Mouse (Mus musculus) right cerebral cortex, postnatal 25 days (tissue): ENCODE data around the gene Nfatc3.
A peak's percentile ranks its signal among the peaks of the same experiment; 100 is the strongest.
"Not testable (repeated sequence)": the region's sequence is repeated elsewhere in the genome, so short reads cannot be mapped to it uniquely, and the experiment has no call there.

Experiments used
- DNase-seq: peaks from one replicate; pipeline ENCODE4 v3.0.0; 2022

Gene Nfatc3

DNA sequence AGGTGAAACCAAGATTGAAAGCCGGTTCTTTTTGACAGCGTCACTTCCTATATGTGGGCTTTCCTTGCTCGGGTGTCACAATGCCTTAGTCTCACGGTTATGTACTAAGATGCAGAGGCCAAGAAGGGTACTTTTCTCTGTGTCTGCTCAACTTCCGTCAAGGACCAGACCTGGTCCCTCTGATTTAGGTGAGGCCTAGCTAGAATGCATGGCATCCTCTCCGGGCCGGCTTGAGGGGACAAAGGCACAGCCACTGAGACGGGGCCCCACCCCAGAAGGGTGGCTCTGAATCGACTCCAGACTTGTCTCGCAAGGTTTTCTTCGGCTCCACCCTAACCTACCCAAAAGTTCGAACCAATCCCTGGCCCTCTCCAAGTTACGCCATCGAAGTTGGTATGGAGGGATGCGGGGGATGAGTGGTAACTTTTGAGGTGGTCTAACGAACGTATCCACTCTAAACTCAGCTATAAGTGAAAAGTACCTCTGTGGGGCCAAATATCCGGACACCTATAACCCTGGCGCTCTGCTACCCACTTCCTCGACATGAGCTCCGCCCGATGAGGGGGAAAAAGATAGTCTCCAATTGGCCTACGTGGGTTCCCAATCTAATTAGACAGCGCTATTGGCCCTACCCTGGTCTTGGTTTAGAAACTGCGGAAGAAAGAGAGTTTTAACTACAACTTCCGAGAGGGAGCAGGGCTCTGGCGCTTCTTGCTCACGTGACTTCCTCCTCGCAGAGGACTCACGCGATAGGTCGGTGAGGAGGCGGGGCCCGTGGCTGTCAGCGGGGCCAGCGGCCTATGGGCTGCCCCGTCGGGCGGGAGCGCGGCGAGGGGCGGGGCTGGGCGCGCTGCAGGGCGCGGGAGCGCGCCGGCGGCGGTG is at the start of gene Nfatc3:
Nfatc3 (plus strand) TSS at position 110 of the 882 bp plus-strand sequence.
- peak; percentile 95 for DNase-seq

DNA sequence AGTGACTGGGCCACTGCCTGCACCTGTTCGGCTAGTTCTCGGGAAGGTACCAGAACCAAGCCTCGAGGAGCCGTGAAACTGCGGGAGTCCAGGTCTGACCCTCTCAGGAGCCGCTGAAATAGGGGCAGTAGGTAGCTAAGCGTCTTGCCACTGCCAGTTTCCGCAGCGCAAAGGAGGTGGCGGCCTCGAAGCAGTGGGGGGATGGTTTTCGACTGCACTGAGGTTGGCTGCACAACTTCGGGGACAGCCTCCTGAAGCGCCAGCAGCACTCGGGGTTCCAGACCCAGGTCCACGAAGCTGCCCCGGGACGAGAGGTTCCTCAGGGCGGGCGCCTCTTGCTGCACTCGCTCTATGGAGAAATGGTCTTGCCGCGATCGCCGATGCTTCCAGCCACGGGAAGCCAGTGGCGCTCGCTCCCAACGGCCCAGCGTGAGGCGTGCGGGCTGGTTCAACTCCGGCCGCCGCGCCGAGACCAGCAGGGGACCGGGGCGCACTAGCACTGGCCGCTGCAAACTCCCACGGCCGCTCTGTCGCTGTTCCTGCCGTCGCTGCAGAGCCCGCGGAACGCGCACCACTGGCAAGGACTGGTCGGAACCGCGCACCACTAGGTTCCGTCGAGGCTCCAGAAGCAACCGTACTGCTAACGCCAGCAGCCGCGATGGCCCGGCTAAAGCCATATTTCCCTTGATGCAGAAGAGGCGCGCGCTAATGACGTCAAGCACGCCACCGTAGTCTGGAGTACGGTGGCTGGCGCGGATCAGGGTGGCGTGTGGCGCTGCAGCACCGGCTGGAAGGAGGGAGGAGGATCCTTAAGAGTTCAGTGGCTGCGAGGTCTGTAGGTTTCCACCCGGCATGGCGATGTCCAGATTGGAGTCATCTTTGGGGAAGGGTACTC is 47.6 kb upstream of the Nfatc3 start:
- DNase-seq, result peak; percentile 93

DNA sequence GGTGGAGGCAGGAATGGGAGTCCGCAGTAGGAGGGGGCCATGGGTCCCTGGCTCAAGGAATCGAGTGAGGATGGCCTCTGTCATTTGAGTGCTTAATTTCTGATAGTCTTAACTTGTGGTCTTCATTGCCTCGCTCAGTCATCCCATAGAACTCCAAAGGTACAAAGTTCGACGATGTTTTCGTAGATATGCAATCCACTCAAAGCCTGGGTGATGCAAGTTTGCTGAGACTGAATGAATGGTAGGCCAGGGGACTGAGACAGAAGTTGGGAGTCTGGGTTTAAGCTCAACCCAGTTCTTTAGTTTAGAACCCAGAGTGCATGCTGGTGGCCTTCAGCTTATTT is 47.0 kb upstream of the Nfatc3 start, which contains the start of gene Ddx28:
Ddx28 (minus strand) TSS at position 240 of the 344 bp plus-strand sequence.
- no peak for DNase-seq

DNA sequence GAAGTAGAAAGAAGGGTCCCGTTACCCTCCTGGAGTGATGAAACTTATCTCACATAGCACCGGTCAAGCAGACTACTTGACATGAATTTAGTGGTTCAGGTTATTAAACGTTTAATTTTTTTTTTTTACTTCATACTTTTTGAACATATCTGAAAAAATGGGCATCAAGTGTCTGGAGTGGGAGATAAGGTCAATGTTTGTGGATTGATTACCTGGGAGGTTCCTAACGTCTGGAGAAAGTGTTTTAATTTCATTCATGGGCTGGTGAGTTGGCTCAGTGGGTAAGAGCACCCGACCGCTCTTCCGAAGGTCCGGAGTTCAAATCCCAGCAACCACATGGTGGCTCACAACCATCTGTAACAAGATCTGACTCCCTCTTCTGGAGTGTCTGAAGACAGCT is 46.4 kb upstream of the Nfatc3 start:
- not testable (repeated sequence) for DNase-seq

DNA sequence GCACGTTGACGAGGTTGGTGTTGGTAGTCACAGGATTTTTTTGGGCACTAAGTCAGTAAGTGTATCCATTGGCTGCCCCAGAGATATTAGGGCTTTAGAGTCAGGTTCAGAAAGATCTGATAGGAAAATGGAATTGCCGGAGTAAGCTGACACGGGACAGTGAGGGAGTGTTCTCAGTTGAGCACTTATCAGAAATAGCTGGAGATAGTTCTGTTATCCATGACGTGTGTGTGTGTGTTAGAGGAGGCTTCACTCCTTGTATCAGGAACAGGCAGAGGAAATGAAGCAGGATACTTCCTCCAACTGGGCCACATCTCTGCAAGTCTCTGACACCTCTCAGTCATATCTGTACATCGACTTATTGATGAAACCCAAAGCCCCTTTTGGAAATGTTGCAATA is 42.4 kb upstream of the Nfatc3 start:
- DNase-seq, result no peak

DNA sequence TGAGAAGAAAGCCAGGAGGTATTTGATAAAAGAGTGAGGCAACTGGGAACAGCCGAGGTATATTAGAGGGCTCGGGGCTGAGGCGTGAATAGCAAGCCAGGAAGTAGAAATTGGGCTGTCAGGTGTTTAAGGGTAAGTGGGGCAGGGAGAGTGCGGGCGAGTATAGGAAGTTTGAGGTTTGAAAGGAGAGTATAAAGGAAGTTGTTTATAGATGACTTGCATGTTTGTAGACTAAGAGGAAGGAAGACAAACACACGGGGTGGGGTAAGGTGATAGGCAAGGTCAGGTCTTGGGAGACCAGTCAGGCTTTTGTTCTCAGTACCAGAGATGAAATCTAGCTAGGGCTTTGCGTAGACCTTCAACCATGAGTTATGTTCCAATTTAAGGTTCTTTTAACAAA is 41.5 kb upstream of the Nfatc3 start:
- no peak for DNase-seq

DNA sequence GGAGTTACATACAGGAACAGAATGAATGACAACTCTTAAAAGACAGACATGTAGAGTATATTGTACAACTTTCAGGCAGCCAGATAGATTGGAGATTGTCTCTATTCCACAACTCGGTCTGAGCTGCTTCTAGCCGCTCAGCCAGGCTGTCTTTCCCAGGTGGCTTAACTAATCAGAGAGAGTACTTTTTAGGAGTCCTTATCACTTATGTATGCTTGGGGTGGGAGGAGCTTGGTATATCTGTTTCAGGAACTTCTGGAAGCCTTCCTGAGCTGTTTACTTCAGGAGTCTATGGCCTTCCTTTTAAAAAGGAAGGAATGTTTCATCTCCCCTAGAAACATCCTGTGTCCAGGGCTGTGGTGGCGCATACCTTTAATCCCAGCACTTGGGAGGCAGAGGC is 40.6 kb upstream of the Nfatc3 start:
- no peak for DNase-seq

DNA sequence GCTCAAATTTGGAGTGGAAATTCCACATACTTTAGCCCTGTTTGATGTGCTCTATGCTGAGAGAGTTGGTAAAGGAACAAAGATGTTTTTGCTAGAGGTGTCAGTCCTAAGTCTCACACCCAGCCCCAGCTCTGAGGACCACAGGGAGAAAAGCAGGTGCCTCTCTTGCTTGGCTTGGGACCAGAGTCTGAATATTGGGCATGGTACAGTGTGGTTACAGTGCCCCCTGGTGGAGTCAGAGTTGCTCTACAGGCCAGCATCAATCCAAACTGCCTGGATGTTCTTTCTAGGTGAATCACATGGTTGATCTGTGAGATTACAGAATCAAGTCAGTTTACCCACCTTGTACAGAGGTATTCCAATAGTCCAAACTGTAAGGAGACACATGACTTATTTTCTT is 36.2 kb upstream of the Nfatc3 start:
- peak; percentile 63 for DNase-seq

DNA sequence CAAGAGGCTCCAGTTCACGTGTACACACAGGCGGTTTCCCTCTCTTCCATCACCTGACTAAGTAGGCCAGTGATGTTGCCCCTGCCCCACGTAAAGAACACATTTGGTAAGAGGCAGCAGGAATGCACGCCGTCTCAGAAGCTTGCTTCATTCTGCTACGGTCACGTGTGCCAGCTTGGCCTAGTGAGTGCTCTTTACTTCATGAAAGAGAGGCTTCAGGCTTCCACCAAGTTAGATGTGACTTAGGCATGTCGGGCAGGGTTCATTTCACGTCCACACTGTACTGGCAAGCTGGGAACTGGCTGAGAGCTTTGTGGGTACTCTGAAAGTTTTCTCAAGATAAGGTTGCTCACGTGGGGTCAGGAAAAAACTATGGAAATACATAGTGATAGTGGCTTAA is 19.9 kb upstream of the Nfatc3 start:
- no peak for DNase-seq

DNA sequence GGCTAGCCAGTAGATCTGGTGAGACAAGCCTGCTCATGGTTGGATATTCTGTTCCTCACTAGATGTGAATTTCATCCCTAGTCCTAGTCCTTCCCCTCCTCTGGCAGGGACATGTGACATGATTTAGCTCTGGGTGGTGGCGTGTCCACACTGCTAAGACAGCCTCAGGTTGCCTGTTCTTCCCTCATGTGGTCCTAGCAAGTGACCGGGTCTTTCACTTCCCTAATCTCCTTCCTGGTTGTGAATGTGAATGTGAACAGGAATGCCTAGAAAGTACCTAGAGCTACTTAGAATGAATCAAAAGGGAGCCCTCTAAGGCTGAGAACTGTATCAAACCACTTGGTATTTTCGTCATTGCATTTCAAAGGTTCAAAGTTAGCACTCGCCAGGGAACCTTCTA is 19.0 kb upstream of the Nfatc3 start:
- no peak for DNase-seq

DNA sequence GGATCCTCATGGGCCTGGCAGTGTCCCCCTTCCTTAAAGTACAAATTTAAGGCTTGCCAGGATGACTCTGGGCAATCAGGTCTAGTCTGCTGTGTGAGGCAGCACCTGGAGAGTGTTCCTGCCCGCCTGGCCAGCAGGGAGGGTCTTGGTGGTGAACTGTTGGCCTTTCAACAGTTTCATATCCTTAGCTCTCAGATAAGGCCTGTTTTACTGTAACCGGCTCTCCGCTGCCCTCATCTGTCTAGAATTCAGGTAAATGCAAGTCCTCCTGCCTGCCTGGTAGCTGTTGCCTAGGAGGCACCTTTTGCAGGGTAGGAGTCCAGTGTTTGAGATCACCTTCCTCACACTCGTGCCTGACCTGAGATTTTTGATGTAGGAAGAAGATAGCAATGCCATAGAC is 18.4 kb upstream of the Nfatc3 start:
- no peak for DNase-seq

DNA sequence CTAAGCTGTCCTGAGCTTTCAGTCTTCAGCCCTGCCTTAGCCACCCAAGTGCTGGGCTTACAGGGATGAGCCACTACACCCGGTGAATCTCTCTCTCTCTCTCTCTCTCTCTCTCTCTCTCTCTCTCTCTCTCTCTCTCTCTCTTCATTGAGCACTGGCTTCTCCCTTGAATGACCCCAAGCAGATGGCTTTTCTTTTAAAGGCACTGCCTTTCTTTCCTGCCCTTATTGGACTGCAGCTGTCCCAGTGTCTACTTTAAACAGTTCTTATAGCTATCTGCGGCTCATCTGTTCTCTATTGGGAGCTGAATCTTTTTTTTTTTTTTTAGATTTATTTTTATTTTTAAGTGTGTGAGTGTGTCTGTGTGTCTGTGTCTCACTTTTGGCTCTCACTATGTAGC is 15.6 kb upstream of the Nfatc3 start:
- no peak for DNase-seq

DNA sequence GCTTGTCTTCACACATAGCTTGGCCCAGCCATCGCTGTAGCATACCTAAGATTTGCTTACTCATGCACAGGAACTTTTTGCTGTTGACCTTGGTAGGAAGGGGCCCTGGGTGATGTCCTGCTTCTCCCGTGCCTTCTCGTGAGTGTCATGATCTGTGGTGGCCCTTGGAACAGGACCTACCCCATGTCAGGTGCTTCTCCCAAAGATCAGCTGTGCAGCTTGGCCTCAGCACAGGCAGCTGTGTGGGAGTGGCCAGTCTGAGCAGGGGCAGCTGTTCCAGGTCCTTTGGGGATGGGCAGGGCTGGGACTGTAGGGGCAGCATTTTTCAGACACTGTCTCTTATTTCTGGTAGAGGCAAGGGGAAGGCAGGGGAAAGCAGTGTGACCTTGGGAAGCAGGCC is 14.5 kb upstream of the Nfatc3 start:
- no peak for DNase-seq

DNA sequence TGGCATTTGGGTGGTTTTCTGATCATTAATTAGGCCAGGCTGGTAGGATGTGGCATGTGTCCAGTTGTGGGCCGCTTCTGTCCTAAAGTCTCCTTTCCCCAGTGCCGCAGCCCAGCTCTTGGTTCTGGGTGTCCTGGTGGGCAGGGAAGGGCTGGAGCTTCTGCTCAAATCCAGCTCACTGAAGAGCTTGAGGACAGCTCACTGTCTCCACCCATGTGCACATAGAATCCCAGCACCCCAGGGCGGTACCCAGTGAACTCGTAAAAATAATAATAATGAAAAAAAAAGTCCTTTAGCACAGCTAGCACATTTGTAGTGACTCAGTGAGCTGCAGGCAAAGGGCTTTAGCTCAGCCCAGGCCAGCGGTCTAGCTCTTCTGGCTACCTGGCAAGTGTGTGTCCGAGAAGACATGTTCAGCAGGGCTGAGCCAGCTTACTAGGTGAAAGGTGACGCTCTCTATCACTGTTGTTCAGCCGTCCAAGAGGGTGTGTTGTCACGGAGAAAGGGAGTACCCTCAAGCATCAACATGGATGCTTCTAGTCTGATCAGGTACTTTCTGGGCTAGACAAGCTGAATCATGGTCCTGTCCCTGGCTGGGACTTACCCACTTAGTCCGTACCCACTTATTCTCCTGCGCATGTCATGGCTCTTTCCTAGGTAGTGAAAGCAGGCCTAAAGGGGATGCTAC is 11.6 kb upstream of the Nfatc3 start:
- DNase-seq, result no peak

DNA sequence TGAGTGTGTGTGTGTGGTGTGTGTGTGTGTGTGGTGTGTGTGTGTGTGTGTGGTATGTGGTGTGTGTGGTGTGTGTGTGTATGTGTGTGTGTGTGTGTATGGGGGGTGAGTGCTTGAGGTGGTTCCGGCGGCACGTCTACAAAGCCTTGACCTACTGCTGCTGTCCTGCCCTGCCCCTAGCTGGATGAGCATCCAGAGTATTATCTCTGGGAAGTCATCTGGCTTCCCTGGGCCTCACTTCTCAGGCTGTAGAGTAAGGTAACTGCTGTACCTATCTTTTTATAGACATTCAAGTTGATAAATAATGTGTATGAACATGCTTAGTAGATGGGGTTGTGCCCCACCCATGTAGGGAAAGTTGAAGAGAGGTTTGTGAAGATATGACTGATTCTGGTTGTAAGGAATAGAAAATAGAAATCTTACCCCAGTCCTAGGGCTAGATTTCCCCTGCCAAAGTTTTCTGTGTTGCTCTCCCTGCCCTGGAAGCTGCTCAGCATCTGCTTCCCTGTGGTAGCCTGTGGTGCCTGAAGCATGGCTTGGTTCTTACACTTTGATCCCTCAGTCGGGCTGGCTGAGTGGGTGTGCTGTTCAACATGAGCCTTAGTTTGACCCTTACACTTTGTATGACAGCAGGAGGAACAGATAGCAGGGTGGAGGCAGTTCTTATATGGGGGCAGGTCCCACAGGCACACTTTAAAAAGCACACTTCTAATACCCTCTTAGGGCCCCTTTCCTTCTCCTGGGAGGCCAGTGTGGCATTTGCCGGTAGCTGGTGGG is 10.6 kb upstream of the Nfatc3 start:
- no peak for DNase-seq

DNA sequence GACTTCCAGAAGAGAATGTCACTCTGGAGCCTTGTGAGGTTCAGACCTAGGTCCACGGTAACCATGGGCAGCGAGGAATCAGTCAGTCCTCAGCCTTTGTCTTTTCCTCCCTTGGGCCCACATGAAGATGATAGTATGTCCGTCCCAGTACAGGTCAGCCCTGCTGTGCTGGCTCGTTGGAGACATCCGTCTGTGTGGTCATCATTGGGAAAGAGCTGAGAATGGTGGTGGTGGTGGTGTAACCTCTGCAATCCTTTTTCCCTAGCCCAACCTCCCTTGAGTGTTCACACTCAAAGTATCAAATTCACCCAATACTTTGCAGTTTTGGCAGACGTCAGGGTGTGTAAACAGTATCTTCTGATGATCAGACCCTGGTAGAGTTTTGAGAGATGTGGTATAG is 8.8 kb upstream of the Nfatc3 start:
- no peak for DNase-seq

DNA sequence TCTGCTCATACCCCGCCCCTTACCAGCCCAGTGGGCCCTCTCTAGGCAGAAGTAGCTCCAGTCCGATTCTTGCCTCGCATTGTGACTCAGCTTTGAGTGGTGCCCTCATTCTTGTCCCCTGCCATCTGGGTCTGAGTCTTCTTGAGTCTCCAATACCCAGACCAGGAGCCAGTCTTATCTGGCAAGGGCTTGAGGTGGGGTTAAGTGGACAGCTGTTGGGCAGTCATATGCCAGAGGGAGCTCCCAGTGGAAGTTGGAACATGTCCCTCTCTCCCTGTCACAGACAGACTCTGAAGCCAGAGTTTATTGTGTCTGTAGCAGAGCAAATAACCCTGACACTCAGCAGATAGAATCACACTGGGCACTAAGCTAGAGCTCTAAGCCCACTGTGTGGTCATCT is 7.6 kb upstream of the Nfatc3 start:
- no peak for DNase-seq

DNA sequence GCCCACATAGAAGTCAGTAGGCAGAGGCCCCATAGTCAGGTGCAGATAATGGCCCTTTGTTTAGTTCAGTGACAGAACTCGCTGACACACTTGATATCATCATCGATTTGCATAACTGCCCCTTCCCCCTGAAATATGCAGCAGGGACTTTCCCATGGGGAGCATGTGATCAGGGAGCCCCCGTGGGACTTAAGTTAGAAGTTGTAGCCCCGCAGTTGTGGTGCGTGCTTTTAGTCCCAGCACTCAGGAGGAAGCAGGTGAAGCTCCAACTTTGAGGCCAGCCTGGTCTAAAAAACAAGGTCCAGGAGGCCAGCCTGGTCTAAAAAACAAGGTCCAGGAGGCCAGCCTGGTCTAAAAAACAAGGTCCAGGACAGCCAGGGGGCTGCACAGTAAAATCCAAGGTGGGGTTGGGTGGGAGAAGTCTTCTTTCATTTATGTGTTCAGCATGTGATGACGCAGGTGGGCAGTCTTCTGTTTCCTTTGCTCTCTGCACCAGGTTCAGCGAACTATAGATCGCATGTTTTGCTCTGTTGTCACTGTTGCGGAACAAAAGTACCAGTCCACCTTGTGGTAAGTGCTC is 6.0 kb upstream of the Nfatc3 start:
- DNase-seq, result no peak

DNA sequence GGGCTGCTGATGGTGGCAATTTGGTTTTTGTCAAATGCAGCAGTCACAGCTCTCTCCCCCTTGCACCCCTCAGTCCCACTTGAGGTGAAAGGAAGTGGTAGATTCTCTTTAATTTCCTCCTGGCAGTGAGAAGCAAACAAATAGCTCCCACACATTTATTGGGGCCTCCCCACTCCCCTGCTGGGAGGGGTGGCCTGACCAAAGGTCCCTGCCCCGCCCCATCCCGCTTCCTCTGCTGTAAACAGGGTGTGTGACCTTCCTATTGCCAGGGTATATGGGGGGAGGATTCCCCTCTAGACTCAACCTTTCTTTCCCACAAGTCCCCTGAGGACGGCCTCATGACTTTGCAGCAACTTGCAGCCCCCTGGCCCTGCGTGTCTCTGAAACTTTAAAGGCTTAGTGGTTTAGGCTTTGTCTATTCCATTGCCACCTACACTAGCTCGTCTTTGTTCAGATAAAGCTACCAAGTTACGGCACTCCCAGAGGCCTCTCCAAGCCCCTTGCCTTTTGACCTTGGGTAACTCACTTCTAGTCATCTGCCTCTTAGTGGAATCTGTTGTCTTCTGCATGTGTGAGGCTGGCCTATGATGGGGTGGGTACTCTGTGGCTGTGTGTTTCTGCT is 4.3 kb upstream of the Nfatc3 start:
- no peak for DNase-seq

DNA sequence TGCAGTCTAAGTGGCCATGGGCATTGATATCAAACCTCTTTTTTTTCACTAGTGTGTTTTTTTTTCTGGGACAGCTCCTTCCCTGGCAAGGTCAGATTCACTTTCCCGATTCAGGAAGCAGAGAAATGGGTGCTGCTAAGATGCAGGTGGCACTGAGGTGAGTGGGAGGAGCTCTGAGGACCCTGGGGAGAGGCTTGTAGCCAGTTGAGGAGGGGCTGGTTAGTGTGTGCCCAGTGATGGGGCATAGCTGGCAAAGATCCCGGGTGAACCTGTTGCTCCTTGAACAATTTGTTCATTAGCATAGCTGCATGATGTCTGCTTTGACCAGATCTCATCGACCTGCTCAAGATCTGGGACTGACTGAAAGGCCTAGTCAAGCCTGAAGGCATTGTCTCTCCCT is 3.6 kb upstream of the Nfatc3 start:
- DNase-seq, result no peak

DNA sequence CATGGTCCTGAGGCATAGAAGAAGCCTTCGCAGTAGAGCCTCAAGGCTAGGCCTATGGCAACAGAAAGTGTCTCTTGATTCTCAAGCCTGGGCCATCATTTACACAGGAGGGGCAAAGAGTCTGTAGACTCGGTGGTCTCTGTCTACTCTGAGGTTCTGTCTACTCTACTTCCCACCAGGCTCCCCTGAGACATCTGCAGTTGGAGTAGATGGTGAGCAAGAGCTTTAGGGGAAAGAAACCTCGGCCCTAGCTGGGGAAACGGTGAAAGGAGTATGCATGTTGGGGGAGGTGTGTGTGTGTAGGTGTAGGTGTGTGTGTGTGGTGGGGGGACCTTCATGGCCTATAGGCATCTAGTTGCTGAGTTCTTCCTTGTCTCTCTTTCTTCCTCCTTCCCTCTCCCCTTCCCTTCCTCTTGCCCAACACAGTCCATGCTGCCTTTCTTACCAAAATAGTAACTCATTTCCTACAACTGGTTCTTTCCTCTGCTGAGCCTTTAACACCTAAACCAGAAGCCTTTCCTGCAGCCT is 2.1 kb upstream of the Nfatc3 start:
- DNase-seq, result no peak
